Mouse (Mus musculus) cerebellum, adult 2 months (tissue): ENCODE data around the gene Endou. TPM values are rescaled to one million over a fixed set of nuclear protein-coding genes. Genes with fewer than 3 reads are reported as not detected.

Experiments used
- DNase-seq, 2 experiments: peaks; one replicate each; pipeline ENCODE4 v3.0.0; 2021
- H3K27ac ChIP-seq: fragments of 200-500 bp; 2 replicates; pipeline ENCODE4 v1.5.1; 2012; ENCODE audit warnings: low read length, control low read depth, inconsistent platforms; ENCODE audit not compliant: insufficient read depth
- H3K27me3 ChIP-seq: fragments of 200-500 bp; 2 replicates; pipeline ENCODE4 v1.6.1; 2012; ENCODE audit warnings: inconsistent platforms, mild to moderate bottlenecking, low read length, moderate library complexity; ENCODE audit not compliant: control insufficient read depth, insufficient read depth
- H3K4me1 ChIP-seq: fragments of 200-500 bp; 2 replicates; pipeline ENCODE4 v1.6.1; 2011; ENCODE audit warnings: low read length; ENCODE audit not compliant: control insufficient read depth, insufficient read depth
- H3K4me3 ChIP-seq: fragments of 200-500 bp; replicated peaks from 2 replicates; pipeline ENCODE3; 2011; ENCODE audit warnings: mild to moderate bottlenecking, low read depth, low read length, control low read depth; ENCODE audit not compliant: insufficient read depth
- CTCF ChIP-seq: fragments of 200-500 bp; IDR thresholded peaks from 2 replicates; pipeline ENCODE4 v1.5.1; 2011; ENCODE audit warnings: low read depth, mild to moderate bottlenecking, control low read depth, low read length, moderate library complexity, borderline replicate concordance; ENCODE audit not compliant: insufficient read depth
- POLR2A ChIP-seq: fragments of 200-500 bp; IDR thresholded peaks from 2 replicates; pipeline ENCODE4 v1.6.1; 2011; ENCODE audit warnings: low read length, control low read depth, borderline replicate concordance; ENCODE audit not compliant: insufficient read depth
- WGBS: fragments of 180-500 bp; shearing (Covaris S2); methylation state at CpG from one replicate; pipeline ENCODE4 v1.1.7; 2018; 5-methylcytosine and 5-hydroxymethylcytosine counted together
- polyA plus RNA-seq: library from polyadenylated mRNA; depleted of rRNA; stranded (reverse); fragments of >200 nt; gene quantifications from 2 replicates; pipeline ENCODE4 v1.2.3, GENCODE M21; 2012

Endou gene
- polyA plus RNA-seq, 1 experiment = 1.7 TPM

- H3K4me1 ChIP-seq = no peaks in the 10 kb centered on the region
- TF ChIP-seq POLR2A (no peak), CTCF (peak; percentile 78)
- WGBS = 17% methylated on average over 12 of the region's 12 CpGs
- no peak overlapping the region for H3K27ac ChIP-seq
- H3K4me3 ChIP-seq = no peak overlapping the region
- peak; percentile 25 to 39 for DNase-seq
- no peaks in the 10 kb centered on the region for H3K27me3 ChIP-seq
Observed at GRCm38 (mm10) chr15:97717861-97718534, 13.1 kb downstream of the Endou start.

GRCm38 (mm10) chr15:97716782-97717181 lies 14.4 kb downstream of the Endou start:
- H3K27ac ChIP-seq = no peak overlapping the region
- 95% methylated on average over 11 of the region's 11 CpGs for WGBS
- no peak overlapping the region for H3K4me3 ChIP-seq
- H3K4me1 ChIP-seq = no peaks in the 10 kb centered on the region
- no peak for DNase-seq
- no peak for TF ChIP-seq CTCF
- no peak for TF ChIP-seq POLR2A
- H3K27me3 ChIP-seq = no peaks in the 10 kb centered on the region

- Histone ChIP-seq H3K27me3 (no peaks in the 10 kb centered on the region), H3K27ac (no peak overlapping the region), H3K4me3 (no peak overlapping the region), H3K4me1 (no peaks in the 10 kb centered on the region)
- DNase-seq = no peak
- 100% methylated on average over 1 of the region's 1 CpGs for WGBS
- no peak for TF ChIP-seq POLR2A
- TF ChIP-seq CTCF = no peak
Observed at GRCm38 (mm10) chr15:97715734-97716133, 15.4 kb downstream of the Endou start.

- 91% methylated on average over 8 of the region's 8 CpGs for WGBS
- Histone ChIP-seq H3K4me1 (no peaks in the 10 kb centered on the region), H3K27me3 (no peaks in the 10 kb centered on the region), H3K4me3 (no peak overlapping the region), H3K27ac (no peak overlapping the region)
- no peak for DNase-seq
- TF ChIP-seq CTCF = no peak
Observed at GRCm38 (mm10) chr15:97715083-97715482, 16.1 kb downstream of the Endou start.

- H3K27ac ChIP-seq = no peak overlapping the region
- no peaks in the 10 kb centered on the region for H3K4me1 ChIP-seq
- DNase-seq = no peak
- H3K27me3 ChIP-seq = no peaks in the 10 kb centered on the region
- TF ChIP-seq POLR2A (no peak), CTCF (no peak)
- 68% methylated on average over 6 of the region's 6 CpGs for WGBS
- no peak overlapping the region for H3K4me3 ChIP-seq
Observed at GRCm38 (mm10) chr15:97712546-97712945, 18.6 kb downstream of the Endou start.

- 76% methylated on average over 6 of the region's 6 CpGs for WGBS
- no peak for DNase-seq
- TF ChIP-seq POLR2A (no peak), CTCF (no peak)
- Histone ChIP-seq H3K4me1 (no peaks in the 10 kb centered on the region), H3K4me3 (no peak overlapping the region), H3K27me3 (no peaks in the 10 kb centered on the region), H3K27ac (no peak overlapping the region)
Observed at GRCm38 (mm10) chr15:97710906-97711305, 20.2 kb downstream of the Endou start.

- no peak within 1 kb of the TSS for H3K27ac ChIP-seq
- TF ChIP-seq POLR2A (peak; percentile 69), CTCF (no peak)
- peak within 1 kb of the TSS; percentile 75 for H3K4me3 ChIP-seq
- WGBS = under 1% methylated on average over 68 of the region's 71 CpGs
- H3K4me1 ChIP-seq = no peaks in the 10 kb centered on the region
- peak; percentile 86 to 89 for DNase-seq
- H3K27me3 ChIP-seq = no peaks in the 10 kb centered on the region
Observed at GRCm38 (mm10) chr15:97705211-97706050, 25.7 kb downstream of the Endou start, which contains the start of gene Rpap3. TSS of gene Rpap3 (minus strand) at chr15:97705825.

- 90% methylated on average over 10 of the region's 10 CpGs for WGBS
- H3K27ac ChIP-seq = no peak overlapping the region
- H3K27me3 ChIP-seq = no peaks in the 10 kb centered on the region
- no peaks in the 10 kb centered on the region for H3K4me1 ChIP-seq
- DNase-seq = no peak
- TF ChIP-seq POLR2A = no peak
- no peak for TF ChIP-seq CTCF
- H3K4me3 ChIP-seq = no peak overlapping the region
Observed at GRCm38 (mm10) chr15:97696616-97697015, 34.5 kb downstream of the Endou start.
